Mouse (Mus musculus) E14TG2a.4 (cell line): ENCODE data around the gene Zc3h10.
"Not testable (repeated sequence)": the region's sequence is repeated elsewhere in the genome, so short reads cannot be mapped to it uniquely, and the experiment has no call there.

ENCODE experiments used
- H3K27me3 ChIP-seq: 2 replicates; pipeline ENCODE4 v1.6.1; 2014; ENCODE audit warnings: low read length, control low read depth; ENCODE audit not compliant: insufficient read depth
- H3K36me3 ChIP-seq: 2 replicates; pipeline ENCODE4 v1.6.1; 2014; ENCODE audit warnings: low read length, control low read depth; ENCODE audit not compliant: insufficient read depth
- H3K4me1 ChIP-seq: replicated peaks from 2 replicates; pipeline ENCODE4 v1.6.1; 2014; ENCODE audit warnings: low read depth, low read length, control low read depth
- H3K4me3 ChIP-seq: replicated peaks from 2 replicates; pipeline ENCODE4 v1.5.1; 2014; ENCODE audit warnings: mild to moderate bottlenecking, low read length
- H3K9me3 ChIP-seq: 2 replicates; pipeline ENCODE4 v1.6.1; 2014; ENCODE audit warnings: low read length, control low read depth
- CTCF ChIP-seq: conservative IDR thresholded peaks from 2 replicates; pipeline ENCODE4 v1.5.1; 2014; ENCODE audit warnings: low read length
- NANOG ChIP-seq: IDR thresholded peaks from 2 replicates; pipeline ENCODE4 v1.6.1; 2014; ENCODE audit warnings: borderline replicate concordance, low read length, mixed read lengths
- POU5F1 ChIP-seq: IDR thresholded peaks from 2 replicates; pipeline ENCODE4 v1.6.1; 2014; ENCODE audit warnings: low read length, borderline replicate concordance

Zc3h10 gene

GRCm38 (mm10) chr10:128492633-128493311 is 54.8 kb downstream of the Zc3h10 start:
- TF ChIP-seq CTCF (no peak), NANOG (no peak), POU5F1 (no peak)
- Histone ChIP-seq H3K9me3 (no peaks in the 10 kb centered on the region), H3K36me3 (peaks cover 53% of the 10 kb centered on the region), H3K4me3 (peak overlapping the region; percentile 98), H3K4me1 (peaks cover 82% of the 10 kb centered on the region), H3K27me3 (no peaks in the 10 kb centered on the region)

- not testable (repeated sequence) for H3K27me3 ChIP-seq, H3K9me3 ChIP-seq
- H3K36me3 ChIP-seq: peaks cover 60% of the 10 kb centered on the region
- H3K4me1 ChIP-seq: peaks cover 83% of the 10 kb centered on the region
- peak overlapping the region; percentile 98 for H3K4me3 ChIP-seq
Observed at GRCm38 (mm10) chr10:128492051-128492450, 55.5 kb downstream of the Zc3h10 start.
